Mouse (Mus musculus) liver, postnatal 0 days (tissue): Measurements from ENCODE around the gene A3galt2.

Experiments used
- CTCF ChIP-seq: sonication (generic); IDR thresholded peaks from 2 replicates; pipeline ENCODE4 v1.5.1; 2016; ENCODE audit warnings: antibody characterized with exemption, low read depth
- EP300 ChIP-seq: IDR thresholded peaks from 2 replicates; pipeline ENCODE4 v1.6.1; 2016; ENCODE audit warnings: antibody characterized with exemption, low read depth, mild to moderate bottlenecking

- TF ChIP-seq CTCF, result no peak
- no peak for TF ChIP-seq EP300
These were observed 14.3 kb upstream of the A3galt2 start for GRCm38 (mm10) chr4:128740878-128741277.
